Mouse (Mus musculus) ES-Bruce4 (cell line): ENCODE results near the gene Serpinb9.

Source experiments
- CTCF ChIP-seq: IDR thresholded peaks from one replicate; pipeline ENCODE4 v1.8.1; 2011; ENCODE audit warnings: low read depth, low read length
- POLR2A ChIP-seq: IDR thresholded peaks from one replicate; pipeline ENCODE4 v1.8.1; 2011; ENCODE audit warnings: low read length; ENCODE audit not compliant: insufficient read depth

DNA sequence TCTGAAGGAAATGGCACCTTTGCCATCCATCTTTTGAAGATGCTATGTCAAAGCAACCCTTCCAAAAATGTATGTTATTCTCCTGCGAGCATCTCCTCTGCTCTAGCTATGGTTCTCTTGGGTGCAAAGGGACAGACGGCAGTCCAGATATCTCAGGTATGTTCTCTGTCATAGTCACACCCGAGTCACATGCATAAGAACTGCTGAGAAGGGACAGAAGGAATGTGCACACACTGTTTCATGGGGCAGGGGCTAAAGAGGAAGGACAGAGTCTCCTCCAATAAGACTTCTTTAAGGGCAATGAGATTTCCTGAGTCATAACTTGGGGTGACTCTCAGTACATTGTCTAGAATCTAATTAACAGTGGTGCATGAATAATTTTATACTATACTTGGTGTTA, 3.5 kb downstream of the Serpinb9 start:
- TF ChIP-seq POLR2A = no peak
- no peak for TF ChIP-seq CTCF
